Mouse (Mus musculus) frontal cortex, postnatal 25 days (tissue): ENCODE results near the gene Lif.

Experiments used
- DNase-seq, 2 experiments: peaks; one replicate each; pipeline ENCODE4 v3.0.0; 2022; ENCODE audit warnings: low spot score in 2 of 2

Lif gene

GRCm38 (mm10) chr11:4262847-4263246, 5.5 kb downstream of the Lif start:
- DNase-seq: no peak

- DNase-seq: no peak
Observed at GRCm38 (mm10) chr11:4263296-4263695, 5.9 kb downstream of the Lif start.

GRCm38 (mm10) chr11:4264066-4264465, 6.7 kb downstream of the Lif start:
- no peak for DNase-seq

GRCm38 (mm10) chr11:4266271-4267201, 9.2 kb downstream of the Lif start:
- DNase-seq: no peak

GRCm38 (mm10) chr11:4267202-4267578, 9.8 kb downstream of the Lif start:
- DNase-seq: no peak

GRCm38 (mm10) chr11:4268500-4268899, 11.1 kb downstream of the Lif start:
- DNase-seq: no peak

- no peak for DNase-seq
Observed at GRCm38 (mm10) chr11:4270744-4271459, 13.5 kb downstream of the Lif start.

GRCm38 (mm10) chr11:4271544-4271943, 14.2 kb downstream of the Lif start:
- DNase-seq: no peak

- DNase-seq: no peak
Observed at GRCm38 (mm10) chr11:4276411-4276861, 19.1 kb downstream of the Lif start.

GRCm38 (mm10) chr11:4279909-4280308, 22.6 kb downstream of the Lif start:
- no peak for DNase-seq

GRCm38 (mm10) chr11:4281852-4282251, 24.5 kb downstream of the Lif start:
- no peak for DNase-seq

GRCm38 (mm10) chr11:4283627-4284026, 26.3 kb downstream of the Lif start:
- DNase-seq: no peak

- no peak for DNase-seq
Observed at GRCm38 (mm10) chr11:4289280-4289679, 31.9 kb downstream of the Lif start.

GRCm38 (mm10) chr11:4291639-4292038, 34.3 kb downstream of the Lif start:
- no peak for DNase-seq

GRCm38 (mm10) chr11:4292224-4292887, 35.0 kb downstream of the Lif start:
- DNase-seq: no peak

GRCm38 (mm10) chr11:4292888-4293247, 35.5 kb downstream of the Lif start:
- no peak for DNase-seq

- DNase-seq: no peak
Observed at GRCm38 (mm10) chr11:4293481-4293880, 36.1 kb downstream of the Lif start.

- no peak for DNase-seq
Observed at GRCm38 (mm10) chr11:4294047-4294446, 36.7 kb downstream of the Lif start.

- no peak for DNase-seq
Observed at GRCm38 (mm10) chr11:4294495-4295351, 37.4 kb downstream of the Lif start.

- no peak for DNase-seq
Observed at GRCm38 (mm10) chr11:4296610-4297275, 39.4 kb downstream of the Lif start.

GRCm38 (mm10) chr11:4297753-4298152, 40.4 kb downstream of the Lif start:
- no peak for DNase-seq
